Mouse (Mus musculus) adrenal gland (tissue): ENCODE results near the gene Ube2a.

Experiments
- intact Hi-C: fragments of 180-260 bp; cut with DNase I; formaldehyde crosslinking; loops from one replicate; pipeline ENCODE4 v1.15.1; 2025
- long read RNA-seq, 2 experiments: library from polyadenylated mRNA; unstranded; transcript quantifications; one replicate each; pipeline ENCODE4 v2.0.0; 2020; ENCODE audit warnings: borderline replicate concordance in 1 of 2; ENCODE audit not compliant: insufficient replicate concordance in 1 of 2

Gene Ube2a
- long read RNA-seq, experiment 1, transcript Ube2a-201 (6 exons, 1,732 nt): major isoform, 22 of 23 reads
- long read RNA-seq, experiment 1, partial matches to known transcripts: 0 of 23 reads
- long read RNA-seq, experiment 1, other reads (novel, unspliced or antisense): 1 of 23 reads
- long read RNA-seq, experiment 2, transcript Ube2a-201 (6 exons, 1,732 nt): major isoform, 15 of 16 reads
- long read RNA-seq, experiment 2, partial matches to known transcripts: 0 of 16 reads
- long read RNA-seq, experiment 2, other reads (novel, unspliced or antisense): 1 of 16 reads

GRCm38 (mm10) chrX:36873765-36874164 is at the start of gene Ube2a, which contains the start of gene C330007P06Rik:
Gene Ube2a (plus strand): TSS chrX:36873900.
Gene C330007P06Rik (minus strand): TSS chrX:36874111.
- intact Hi-C loops: no loop called here

GRCm38 (mm10) chrX:36823932-36824711 is 49.6 kb upstream of the Ube2a start:
- intact Hi-C loops: no loop called here

- intact Hi-C loops: no loop called here
Observed at GRCm38 (mm10) chrX:36825032-36825431, 48.7 kb upstream of the Ube2a start.

- intact Hi-C loops: no loop called here
Observed at GRCm38 (mm10) chrX:36826873-36827272, 46.8 kb upstream of the Ube2a start.

- intact Hi-C loops: loop anchor here (5.0 to 10.0 kb wide), 2 partner anchors 82 to 195 kb away; no protein-coding TSS in a partner anchor
Observed at GRCm38 (mm10) chrX:36830271-36830670, 43.4 kb upstream of the Ube2a start.

GRCm38 (mm10) chrX:36831632-36832031 is 42.1 kb upstream of the Ube2a start:
- intact Hi-C loops: loop anchor here (5.0 to 10.0 kb wide), 2 partner anchors 81 to 193 kb away; no protein-coding TSS in a partner anchor

- intact Hi-C loops: loop anchor here (5.0 to 10.0 kb wide), 2 partner anchors 79 to 191 kb away; no protein-coding TSS in a partner anchor
Observed at GRCm38 (mm10) chrX:36833397-36834084, 40.2 kb upstream of the Ube2a start.

GRCm38 (mm10) chrX:36837069-36837676 is 36.5 kb upstream of the Ube2a start:
- intact Hi-C loops: loop anchor here (10.0 kb wide), 1 partner anchor 188 kb away; no protein-coding TSS in a partner anchor

GRCm38 (mm10) chrX:36839391-36839790 is 34.3 kb upstream of the Ube2a start:
- intact Hi-C loops: loop anchor here (10.0 kb wide), 1 partner anchor 185 kb away; no protein-coding TSS in a partner anchor

GRCm38 (mm10) chrX:36841698-36842097 is 32.0 kb upstream of the Ube2a start:
- intact Hi-C loops: no loop called here

- intact Hi-C loops: no loop called here
Observed at GRCm38 (mm10) chrX:36843346-36843990, 30.2 kb upstream of the Ube2a start.

GRCm38 (mm10) chrX:36847152-36847551 is 26.5 kb upstream of the Ube2a start:
- intact Hi-C loops: no loop called here

- intact Hi-C loops: no loop called here
Observed at GRCm38 (mm10) chrX:36852631-36853030, 21.1 kb upstream of the Ube2a start.

- intact Hi-C loops: no loop called here
Observed at GRCm38 (mm10) chrX:36863766-36864608, 9.7 kb upstream of the Ube2a start.

GRCm38 (mm10) chrX:36864609-36865328 is 8.9 kb upstream of the Ube2a start:
- intact Hi-C loops: no loop called here

GRCm38 (mm10) chrX:36870372-36870771 is 3.3 kb upstream of the Ube2a start:
- intact Hi-C loops: no loop called here

GRCm38 (mm10) chrX:36874178-36874696 is 537 bp downstream of the Ube2a start:
- intact Hi-C loops: no loop called here

- intact Hi-C loops: no loop called here
Observed at GRCm38 (mm10) chrX:36874704-36875128, 1.0 kb downstream of the Ube2a start.

- intact Hi-C loops: no loop called here
Observed at GRCm38 (mm10) chrX:36884719-36885118, 11.0 kb downstream of the Ube2a start.
